Mouse (Mus musculus) liver, adult 2 months (tissue): ENCODE measurements at regions not wholly inside any gene's neighbourhood (a gene's known extent, or its start where the extent isn't known, plus 50 kb on each side); places are given as distances from the start of the nearest gene placed in this dataset.

Experiments used
- CTCF ChIP-seq: fragments of 200-500 bp; IDR thresholded peaks from 2 replicates; pipeline ENCODE4 v1.5.1; 2011; ENCODE audit warnings: low read depth, low read length, control low read depth
- POLR2A ChIP-seq: fragments of 200-500 bp; IDR thresholded peaks from 2 replicates; pipeline ENCODE4 v1.6.1; 2011; ENCODE audit warnings: low read length, control low read depth; ENCODE audit not compliant: insufficient read depth; ENCODE audit errors: extremely low read depth

GRCm38 (mm10) chr9:62186886-62187285, 64.4 kb upstream of the Glce start:
- no peak for TF ChIP-seq CTCF
- TF ChIP-seq POLR2A = no peak
